Mouse (Mus musculus) C3H10T1/2 (cell line): ENCODE measurements around the gene Pias4. TPM values are rescaled to one million over a fixed set of nuclear protein-coding genes. Genes with fewer than 3 reads are reported as not detected.

Source experiments
- polyA plus RNA-seq, 2 experiments: library from polyadenylated mRNA; unstranded; fragments of >200 nt; fragmentation: generic; extraction: Trizol; gene quantifications; one replicate each; pipeline ENCODE4 v1.2.1; 2012; ENCODE audit warnings: missing spikeins in 2 of 2

Pias4 gene
- 10 to 100 TPM; 36.0 to 48.5 TPM for polyA plus RNA-seq

GRCm38 (mm10) chr10:81167200-81168086 is at the start of gene Pias4:
Gene Pias4, minus strand, starts transcription at chr10:81167923.

GRCm38 (mm10) chr10:81201807-81202758 is 34.4 kb upstream of the Pias4 start, which contains the start of gene Nmrk2:
Gene Nmrk2, minus strand, starts transcription at chr10:81202051.

GRCm38 (mm10) chr10:81183805-81184204 is 16.1 kb upstream of the Pias4 start, which contains the start of gene 4930442H23Rik:
Gene 4930442H23Rik, minus strand, starts transcription at chr10:81183849.

GRCm38 (mm10) chr10:81182336-81183333 is 14.9 kb upstream of the Pias4 start, which contains the start of gene Dapk3:
Gene Dapk3, plus strand, starts transcription at chr10:81183005.

GRCm38 (mm10) chr10:81176466-81177271 is 8.9 kb upstream of the Pias4 start, which contains the start of gene Eef2:
Gene Eef2, plus strand, starts transcription at chr10:81176631.

GRCm38 (mm10) chr10:81134966-81135681 is 32.6 kb downstream of the Pias4 start, which contains the start of gene Zbtb7a:
Gene Zbtb7a, plus strand, starts transcription at chr10:81135220.

GRCm38 (mm10) chr10:81105565-81106112 is 62.1 kb downstream of the Pias4 start, which contains the start of gene Map2k2:
Gene Map2k2, plus strand, starts transcription at chr10:81105915.

Other genes starting within 250 kb of the Pias4 start
- 10 to 100 TPM; 12.8 to 15.5 TPM for gene Lmnb2, start 249.7 kb downstream of the Pias4 start, polyA plus RNA-seq
- 10 to 100 TPM; 15.9 to 26.5 TPM for gene Gadd45b, start 237.8 kb downstream of the Pias4 start, polyA plus RNA-seq
- gene Gng7, start 153.0 kb downstream of the Pias4 start, polyA plus RNA-seq = 10 to 100 TPM in 1 of 2 experiments, 1 to 10 TPM in 1; 1.2 to 11.2 TPM
- gene Diras1, start 142.3 kb downstream of the Pias4 start, polyA plus RNA-seq = under 1 TPM; 0.06 to 0.14 TPM
- 10 to 100 TPM; 12.6 to 36.2 TPM for gene Slc39a3, start 130.5 kb downstream of the Pias4 start, polyA plus RNA-seq
- gene Sgta, start 107.7 kb downstream of the Pias4 start, polyA plus RNA-seq = 100 to 1,000 TPM; 167 to 227 TPM
- gene Thop1, start 97.9 kb downstream of the Pias4 start, polyA plus RNA-seq = 100 to 1,000 TPM in 1 of 2 experiments, 10 to 100 TPM in 1; 46.9 to 101 TPM
- under 1 TPM; 0.02 to 0.45 TPM for gene Creb3l3, start 69.0 kb downstream of the Pias4 start, polyA plus RNA-seq
- 100 to 1,000 TPM; 207 to 359 TPM for gene Map2k2, start 62.0 kb downstream of the Pias4 start, polyA plus RNA-seq
- 10 to 100 TPM in 1 of 2 experiments, 1 to 10 TPM in 1; 6.5 to 24.7 TPM for gene Zbtb7a, start 32.7 kb downstream of the Pias4 start, polyA plus RNA-seq
- 1,000 to 10,000 TPM; 3,430 to 4,023 TPM for gene Eef2, start 8.7 kb upstream of the Pias4 start, polyA plus RNA-seq
- gene Dapk3, start 15.1 kb upstream of the Pias4 start, polyA plus RNA-seq = 100 to 1,000 TPM in 1 of 2 experiments, 10 to 100 TPM in 1; 98.3 to 105 TPM
- gene 4930442H23Rik, start 15.9 kb upstream of the Pias4 start, polyA plus RNA-seq = under 1 TPM; 0.11 to 0.15 TPM
- under 1 TPM in 1 of 2 experiments, not detected in 1; 0.02 TPM for gene Nmrk2, start 34.1 kb upstream of the Pias4 start, polyA plus RNA-seq
- gene Atcay, start 62.9 kb upstream of the Pias4 start, polyA plus RNA-seq = under 1 TPM in 1 of 2 experiments, not detected in 1; 0.01 TPM
- 10 to 100 TPM in 1 of 2 experiments, under 1 TPM in 1; 0.32 to 18.3 TPM for gene Zfr2, start 65.2 kb upstream of the Pias4 start, polyA plus RNA-seq
- 1 to 10 TPM in 1 of 2 experiments, under 1 TPM in 1; 0.69 to 1.9 TPM for gene Matk, start 85.0 kb upstream of the Pias4 start, polyA plus RNA-seq
- 100 to 1,000 TPM; 242 to 665 TPM for gene Mrpl54, start 99.0 kb upstream of the Pias4 start, polyA plus RNA-seq
- 100 to 1,000 TPM; 128 to 134 TPM for gene Apba3, start 99.0 kb upstream of the Pias4 start, polyA plus RNA-seq
- gene Tjp3, start 123.7 kb upstream of the Pias4 start, polyA plus RNA-seq = under 1 TPM in 1 of 2 experiments, not detected in 1; 0.02 TPM
- gene Pip5k1c, start 125.0 kb upstream of the Pias4 start, polyA plus RNA-seq = 10 to 100 TPM; 23.9 to 61.5 TPM
- 10 to 100 TPM; 27.2 to 37.4 TPM for gene Cactin, start 153.2 kb upstream of the Pias4 start, polyA plus RNA-seq
- gene Tbxa2r, start 160.8 kb upstream of the Pias4 start, polyA plus RNA-seq = 1 to 10 TPM in 1 of 2 experiments, under 1 TPM in 1; 0.02 to 2.0 TPM
- gene Gipc3, start 175.3 kb upstream of the Pias4 start, polyA plus RNA-seq = 1 to 10 TPM in 1 of 2 experiments, under 1 TPM in 1; 0.42 to 1.2 TPM
- gene Hmg20b, start 182.6 kb upstream of the Pias4 start, polyA plus RNA-seq = 100 to 1,000 TPM; 102 to 104 TPM
- gene Mfsd12, start 189.6 kb upstream of the Pias4 start, polyA plus RNA-seq = 10 to 100 TPM in 1 of 2 experiments, 1 to 10 TPM in 1; 4.0 to 13.8 TPM
- gene 4930404N11Rik, start 197.9 kb upstream of the Pias4 start, polyA plus RNA-seq = 1 to 10 TPM in 1 of 2 experiments, under 1 TPM in 1; 0.27 to 2.1 TPM
- 10 to 100 TPM; 57.6 to 80.9 TPM for gene Fzr1, start 210.6 kb upstream of the Pias4 start, polyA plus RNA-seq
- 100 to 1,000 TPM in 1 of 2 experiments, 10 to 100 TPM in 1; 82.6 to 184 TPM for gene Dohh, start 216.5 kb upstream of the Pias4 start, polyA plus RNA-seq
- gene Gm48551, start 216.5 kb upstream of the Pias4 start, polyA plus RNA-seq = 1 to 10 TPM in 1 of 2 experiments, under 1 TPM in 1; 0.55 to 3.2 TPM
- gene Gm48552, start 221.1 kb upstream of the Pias4 start, polyA plus RNA-seq = 1 to 10 TPM in 1 of 2 experiments, not detected in 1; 1.8 TPM
- 1 to 10 TPM in 1 of 2 experiments, under 1 TPM in 1; 0.94 to 1.3 TPM for gene Smim24, start 225.1 kb upstream of the Pias4 start, polyA plus RNA-seq